Mouse (Mus musculus) splenic B cell, adult 2 months (primary cell): ENCODE measurements around the gene Myo6.
"Not testable (repeated sequence)": the region's sequence is repeated elsewhere in the genome, so short reads cannot be mapped to it uniquely, and the experiment has no call there.

Experiments used
- DNase-seq: peaks from one replicate; pipeline ENCODE4 v3.0.0-alpha.2; 2011; ENCODE audit warnings: low read depth, low spot score
- H3K27me3 ChIP-seq: 2 replicates; pipeline ENCODE4 v1.6.1; 2012; ENCODE audit warnings: mild to moderate bottlenecking, low read length, moderate library complexity, mixed read lengths; ENCODE audit not compliant: control insufficient read depth, poor library complexity, insufficient read depth, severe bottlenecking
- H3K36me3 ChIP-seq: 2 replicates; pipeline ENCODE4 v1.6.1; 2012; ENCODE audit warnings: mild to moderate bottlenecking, low read length, moderate library complexity, mixed read lengths; ENCODE audit not compliant: control insufficient read depth, poor library complexity, insufficient read depth, severe bottlenecking

The Myo6 gene

DNA sequence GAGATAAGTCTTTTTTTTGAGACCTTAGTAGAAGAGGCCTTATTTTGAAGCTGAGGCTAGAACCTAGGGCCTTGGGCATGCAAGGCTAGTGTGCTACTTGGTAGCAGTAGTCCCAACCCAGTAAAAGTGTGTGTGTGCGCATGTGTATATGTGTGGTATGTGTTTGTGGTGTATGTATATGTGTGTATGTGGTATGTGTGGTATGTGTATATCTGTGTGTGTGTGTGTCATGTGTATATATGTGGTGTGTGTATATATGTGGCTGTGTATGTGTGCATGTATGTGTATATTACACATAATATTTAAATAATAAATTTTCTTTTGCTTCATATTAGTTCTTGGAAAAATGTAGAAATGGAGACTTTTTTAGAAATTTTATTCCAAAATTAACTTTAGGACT, 115.9 kb downstream of the Myo6 start:
- no peaks in the 10 kb centered on the region for H3K36me3 ChIP-seq
- DNase-seq, result no peak

DNA sequence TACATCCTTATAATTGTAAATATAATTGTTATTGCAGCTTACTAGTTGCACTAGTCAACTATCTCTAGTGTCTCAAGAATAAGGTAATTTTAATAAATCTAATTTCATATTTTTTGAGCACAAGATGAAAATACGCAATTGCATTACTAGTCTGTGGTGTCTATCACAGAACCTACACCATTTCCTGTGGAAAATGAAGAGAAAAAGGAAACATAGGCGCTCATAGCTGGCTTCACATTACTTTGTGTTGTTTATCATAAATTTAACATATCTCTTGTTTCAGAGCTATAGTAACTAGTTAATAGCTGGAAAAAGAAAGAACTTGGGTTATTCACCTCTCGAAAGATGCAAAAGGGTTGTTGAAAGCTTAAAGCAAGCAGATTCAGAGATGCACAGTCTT, 117.6 kb downstream of the Myo6 start:
- DNase-seq, result no peak
- Histone ChIP-seq H3K27me3 (no peaks in the 10 kb centered on the region), H3K36me3 (no peaks in the 10 kb centered on the region)

More for the DNA sequence above, 115.9 kb downstream of the Myo6 start:
- H3K27me3 ChIP-seq, result no peaks in the 10 kb centered on the region

DNA sequence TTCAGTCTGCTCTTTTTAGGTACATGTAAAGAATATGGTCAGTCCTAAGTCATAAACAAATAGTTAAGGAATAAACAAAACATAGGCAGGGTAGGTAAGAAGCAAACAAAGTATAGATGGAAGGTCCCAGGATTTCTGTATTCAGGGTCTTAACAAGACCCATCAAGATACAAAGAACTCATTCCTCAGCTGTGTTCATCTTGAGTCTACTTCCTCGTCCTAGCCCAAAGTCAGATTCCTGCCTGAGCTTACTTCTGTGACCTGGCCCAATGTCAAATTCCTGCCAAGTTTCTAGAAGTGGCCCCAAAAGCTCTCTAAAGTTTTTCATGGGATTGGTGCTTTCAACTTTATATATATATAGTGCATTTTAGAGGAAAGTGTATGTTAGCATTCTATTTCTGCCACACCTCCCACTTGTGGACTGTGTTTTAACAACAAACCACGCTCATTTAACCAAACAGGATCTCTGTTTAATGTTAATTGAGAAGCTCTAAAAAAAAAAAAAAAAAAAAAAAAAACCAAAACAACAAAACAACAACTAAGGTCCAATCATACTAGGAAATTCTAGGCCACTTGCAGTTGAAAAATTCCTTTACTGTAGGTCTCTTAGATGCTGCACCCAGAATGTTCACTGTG, 119.8 kb downstream of the Myo6 start:
- no peaks in the 10 kb centered on the region for H3K27me3 ChIP-seq
- no peak for DNase-seq
- no peaks in the 10 kb centered on the region for H3K36me3 ChIP-seq

DNA sequence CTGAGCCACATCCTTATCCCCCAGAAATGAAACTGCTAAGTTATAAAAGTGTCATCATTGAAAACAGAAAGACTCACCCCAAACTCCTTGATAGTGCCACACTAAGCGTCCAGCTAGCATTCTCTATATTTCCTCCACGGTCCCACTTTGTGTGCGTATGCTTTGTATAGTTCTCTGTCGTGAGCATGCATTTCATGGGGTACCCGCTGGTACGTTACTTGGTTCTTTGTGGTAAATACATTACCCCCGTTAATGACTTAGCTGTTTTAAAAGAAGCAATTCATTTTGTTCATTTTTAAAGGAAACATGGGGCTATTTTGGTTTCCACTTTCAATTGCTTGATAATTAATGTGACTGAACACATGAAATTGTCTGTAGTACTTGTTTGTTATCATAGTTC, 122.0 kb downstream of the Myo6 start:
- no peaks in the 10 kb centered on the region for H3K36me3 ChIP-seq
- no peak for DNase-seq
- no peaks in the 10 kb centered on the region for H3K27me3 ChIP-seq

DNA sequence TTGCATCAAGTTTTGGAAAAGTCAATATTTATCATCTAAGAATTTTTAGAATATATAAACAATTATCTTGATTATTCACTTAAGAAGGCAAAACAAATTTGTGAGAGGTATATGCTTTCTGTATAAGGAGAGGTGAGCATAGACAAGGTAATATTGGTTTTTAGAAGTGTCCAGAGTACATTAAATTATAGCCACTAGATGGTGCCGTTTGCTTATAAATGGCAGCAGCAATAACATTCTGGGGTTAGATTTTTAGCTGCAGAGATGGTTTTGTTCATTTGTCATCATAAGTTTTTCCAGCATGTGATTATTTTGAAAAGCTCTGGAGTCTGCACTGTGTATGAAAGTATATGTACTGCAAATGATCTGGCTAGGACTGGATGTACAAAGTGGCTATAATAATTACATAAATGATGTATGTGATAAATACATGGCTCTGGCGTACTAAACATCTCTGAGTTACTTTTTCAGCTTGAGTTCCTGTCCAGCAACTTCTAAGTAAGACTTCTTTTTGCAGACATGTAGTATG, 128.3 kb downstream of the Myo6 start:
- Histone ChIP-seq H3K36me3 (no peaks in the 10 kb centered on the region), H3K27me3 (no peaks in the 10 kb centered on the region)
- DNase-seq, result peak; percentile 56

DNA sequence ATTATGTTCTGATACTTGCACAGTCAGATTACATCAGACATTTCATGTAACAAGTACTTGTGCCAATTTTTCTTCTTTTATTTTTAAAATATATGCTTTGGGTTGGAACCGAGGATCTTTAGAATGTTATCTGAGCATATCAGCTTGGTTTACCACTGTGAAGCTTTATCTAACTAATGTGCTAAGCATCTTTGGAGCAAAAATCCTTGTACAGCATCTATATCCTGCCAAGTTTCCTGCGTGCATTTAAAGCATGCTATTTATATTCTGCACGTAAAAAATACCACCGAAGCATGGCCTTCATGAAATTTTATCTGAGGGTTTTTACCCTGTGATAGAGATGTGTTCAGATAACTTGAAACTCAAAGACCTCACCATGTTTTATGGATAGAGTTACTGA, 131.3 kb downstream of the Myo6 start:
- Histone ChIP-seq H3K36me3 (no peaks in the 10 kb centered on the region), H3K27me3 (no peaks in the 10 kb centered on the region)
- no peak for DNase-seq

DNA sequence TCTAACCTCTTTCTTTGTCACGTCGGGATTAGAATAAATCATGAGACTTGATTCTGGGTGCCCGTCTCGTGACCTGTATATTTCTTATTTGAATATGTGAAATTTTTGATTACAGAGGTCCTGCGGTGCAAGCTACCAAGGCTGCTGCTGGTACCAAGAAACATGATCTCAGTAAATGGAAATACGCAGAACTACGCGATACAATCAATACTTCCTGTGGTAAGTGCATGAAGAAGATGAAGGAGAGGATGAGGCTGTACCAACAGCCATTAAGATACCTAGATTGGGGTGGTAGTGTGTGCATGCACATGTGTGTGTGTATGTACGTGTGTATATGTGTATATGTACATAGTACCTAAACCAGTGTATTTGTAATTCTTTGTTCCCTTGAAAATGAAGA, 134.2 kb downstream of the Myo6 start:
- Histone ChIP-seq H3K27me3 (no peaks in the 10 kb centered on the region), H3K36me3 (no peaks in the 10 kb centered on the region)
- no peak for DNase-seq

DNA sequence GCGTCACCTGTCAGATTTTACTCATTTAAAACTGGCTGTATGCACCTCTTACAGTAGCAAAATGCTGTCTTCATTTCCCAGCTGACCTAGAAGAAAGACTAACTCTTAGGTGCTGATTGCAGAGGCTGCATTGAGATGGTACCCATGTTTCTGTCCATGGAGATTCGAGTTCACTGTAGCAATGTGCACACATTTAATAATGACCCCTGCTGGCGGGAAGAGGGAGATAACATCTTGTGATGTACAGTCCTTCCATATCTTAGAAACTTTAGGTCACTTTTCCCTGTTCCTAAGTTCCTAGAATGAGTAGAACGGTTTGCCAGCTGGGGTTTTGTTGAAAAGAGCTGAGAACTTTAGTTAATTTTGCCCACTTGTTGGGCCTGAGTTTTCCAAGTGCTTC, 138.7 kb downstream of the Myo6 start:
- no peaks in the 10 kb centered on the region; the same call in 1 of the 2 replicates for H3K27me3 ChIP-seq
- DNase-seq, result peak; percentile 39
- no peaks in the 10 kb centered on the region for H3K36me3 ChIP-seq

DNA sequence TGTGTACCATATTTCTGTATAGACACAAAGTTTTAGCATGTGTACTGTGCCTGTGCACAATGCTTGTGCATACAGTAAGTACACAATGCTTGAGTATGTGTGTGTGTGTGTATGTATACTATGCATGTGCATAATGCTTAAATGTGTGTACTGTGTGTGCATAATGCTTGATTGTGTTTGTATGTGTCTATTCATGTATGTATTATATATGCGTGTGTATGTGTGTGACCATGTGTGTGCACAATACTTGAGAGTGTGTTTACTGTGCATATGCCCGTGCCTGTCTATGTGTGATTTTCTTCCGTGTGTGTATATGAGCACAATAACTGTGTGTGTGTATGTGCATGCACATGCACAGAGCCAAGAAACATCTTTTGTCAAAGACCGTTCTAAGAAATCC, 141.6 kb downstream of the Myo6 start:
- no peaks in the 10 kb centered on the region for H3K36me3 ChIP-seq
- H3K27me3 ChIP-seq, result no peaks in the 10 kb centered on the region; the same call in 1 of the 2 replicates
- DNase-seq, result no peak

DNA sequence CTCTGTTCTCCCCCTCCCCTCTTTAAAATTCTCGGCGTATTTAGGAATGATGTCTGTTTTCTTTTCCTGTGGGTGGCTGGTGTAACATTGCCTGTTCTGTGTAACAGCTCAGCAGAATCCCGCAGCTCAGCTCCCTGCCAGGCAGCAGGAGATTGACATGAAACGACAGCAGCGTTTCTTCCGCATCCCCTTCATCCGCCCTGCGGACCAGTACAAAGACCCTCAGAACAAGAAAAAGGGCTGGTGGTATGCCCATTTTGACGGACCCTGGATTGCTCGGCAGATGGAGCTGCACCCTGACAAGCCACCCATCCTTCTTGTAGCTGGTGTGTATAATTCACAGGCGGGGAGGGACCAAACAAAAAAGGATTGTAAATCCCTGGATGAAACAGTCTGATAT, 142.0 kb downstream of the Myo6 start:
- no peak for DNase-seq
- no peaks in the 10 kb centered on the region; the same call in 1 of the 2 replicates for H3K27me3 ChIP-seq
- no peaks in the 10 kb centered on the region for H3K36me3 ChIP-seq

DNA sequence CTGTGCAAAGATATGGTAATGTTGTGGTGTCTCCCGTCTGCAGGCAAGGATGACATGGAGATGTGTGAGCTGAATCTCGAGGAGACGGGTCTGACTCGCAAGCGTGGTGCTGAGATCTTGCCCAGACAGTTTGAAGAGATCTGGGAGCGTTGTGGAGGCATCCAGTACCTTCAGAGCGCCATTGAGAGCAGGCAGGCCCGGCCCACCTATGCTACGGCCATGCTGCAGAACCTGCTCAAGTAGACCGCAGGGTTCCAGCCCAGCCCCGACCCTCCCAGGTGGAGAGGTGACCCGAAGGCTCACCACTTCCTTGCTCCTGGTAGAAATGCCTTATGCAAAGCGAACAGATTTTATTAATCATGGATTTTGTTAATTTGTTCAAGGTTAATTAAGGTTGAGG, 142.8 kb downstream of the Myo6 start:
- DNase-seq, result no peak

DNA sequence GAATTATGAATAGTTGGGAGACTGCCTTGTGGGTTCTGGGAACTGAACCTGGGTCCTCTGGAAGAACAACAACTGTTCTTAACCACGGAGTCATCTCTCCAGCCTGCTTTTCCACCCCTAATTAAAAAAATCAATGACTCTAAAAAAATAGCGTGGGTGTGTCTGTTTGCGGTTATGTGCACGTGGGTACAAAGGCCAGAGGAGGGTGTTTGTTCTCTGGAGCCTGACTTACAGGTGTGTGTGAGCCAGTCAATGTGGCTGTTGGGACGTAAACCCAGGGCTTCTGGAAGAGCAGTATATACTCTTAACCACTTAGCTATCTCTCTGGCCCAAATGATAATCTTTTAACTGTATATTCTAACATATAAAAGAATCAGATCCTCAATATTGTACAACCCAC, 148.8 kb downstream of the Myo6 start:
- H3K36me3 ChIP-seq, result no peaks in the 10 kb centered on the region
- no peak for DNase-seq
- no peaks in the 10 kb centered on the region for H3K27me3 ChIP-seq

More for the DNA sequence above, 142.8 kb downstream of the Myo6 start:
- Histone ChIP-seq H3K27me3 (no peaks in the 10 kb centered on the region; the same call in 1 of the 2 replicates), H3K36me3 (no peaks in the 10 kb centered on the region)

DNA sequence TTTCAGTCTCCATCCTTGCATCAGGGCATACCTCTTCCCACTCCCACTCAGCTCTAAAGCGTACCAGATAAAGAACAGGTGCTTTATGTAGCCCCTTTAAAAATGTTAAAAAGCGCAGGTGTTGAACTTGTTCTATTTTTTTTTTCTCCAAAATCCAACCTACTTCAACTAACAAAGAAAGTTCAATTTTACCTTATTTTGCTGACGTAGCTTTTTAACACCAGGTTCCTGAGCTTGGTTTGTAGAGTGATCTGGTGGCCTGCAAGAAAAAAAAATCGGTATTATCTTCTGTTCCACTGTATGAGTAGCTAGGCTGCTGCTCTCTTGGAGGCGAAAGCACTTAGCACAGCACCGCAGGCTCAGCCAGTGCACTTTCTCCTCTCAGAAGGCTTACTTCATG, 151.1 kb downstream of the Myo6 start:
- Histone ChIP-seq H3K27me3 (no peaks in the 10 kb centered on the region), H3K36me3 (no peaks in the 10 kb centered on the region)
- no peak for DNase-seq

DNA sequence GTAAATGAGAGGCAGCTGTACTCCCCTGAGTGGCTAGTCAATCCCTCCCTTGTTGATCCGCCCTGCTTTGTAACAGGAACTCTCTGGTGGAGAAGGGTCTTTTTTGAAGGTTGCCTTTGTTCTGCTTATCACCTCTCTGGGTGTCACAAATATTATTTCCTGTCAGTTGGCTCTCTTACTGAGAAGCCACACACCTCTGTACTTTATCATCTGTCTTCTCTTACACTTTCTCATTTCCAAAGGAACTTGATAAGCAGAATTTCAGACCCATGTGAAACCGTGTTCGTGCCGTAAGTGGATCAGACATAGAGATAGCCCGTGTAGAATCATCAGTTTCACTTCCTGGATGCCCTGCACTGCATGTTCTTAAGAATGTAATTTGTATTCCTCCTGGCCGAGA, 153.2 kb downstream of the Myo6 start:
- H3K36me3 ChIP-seq, result no peaks in the 10 kb centered on the region
- no peaks in the 10 kb centered on the region for H3K27me3 ChIP-seq
- no peak for DNase-seq

DNA sequence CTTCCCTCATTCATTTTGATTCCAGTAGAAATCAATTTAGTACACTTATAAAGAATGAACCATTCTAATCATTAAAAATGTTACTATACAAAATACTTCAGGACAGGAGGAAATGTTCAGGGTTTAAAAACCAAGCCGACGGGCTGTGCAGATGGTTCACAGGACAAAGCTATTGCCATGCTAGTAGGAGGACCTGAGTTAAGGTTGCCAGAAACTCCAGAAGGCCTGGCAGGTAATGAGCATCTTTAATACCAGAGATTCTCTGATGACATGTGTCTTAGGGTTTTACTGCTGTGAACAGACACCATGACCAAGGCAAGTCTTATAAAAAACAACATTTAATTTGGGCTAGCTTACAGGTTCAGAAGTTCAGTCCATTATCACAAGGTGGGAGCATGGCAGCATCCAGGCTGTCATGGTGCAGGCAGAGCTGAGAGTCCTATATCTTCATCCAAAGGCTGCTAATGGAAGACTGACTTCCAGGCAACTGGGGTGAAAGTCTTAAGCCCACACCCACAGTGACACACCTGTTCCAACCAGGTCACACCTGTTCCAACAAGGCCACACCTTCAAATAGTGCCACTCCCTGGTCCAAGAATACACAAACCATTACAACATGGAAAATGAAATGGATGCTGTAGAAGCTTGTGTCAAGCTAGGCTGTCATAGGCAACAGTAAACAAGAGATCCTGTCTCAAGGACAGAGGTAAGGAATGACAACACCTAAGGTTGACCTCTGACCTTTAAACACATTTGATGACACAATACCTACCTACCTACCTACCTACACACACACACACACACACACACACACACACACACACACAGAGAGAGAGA, 156.4 kb downstream of the Myo6 start:
- H3K36me3 ChIP-seq, DNase-seq, H3K27me3 ChIP-seq: not testable (repeated sequence)
